Mouse (Mus musculus) G1E (cell line): Measurements from ENCODE around the gene Usp6nl.

Source experiments
- CTCF ChIP-seq: IDR thresholded peaks from 2 replicates; pipeline ENCODE4 v1.5.1; 2012; ENCODE audit warnings: low read depth, low read length, inconsistent platforms, mixed read lengths
- GATA1 ChIP-seq: IDR thresholded peaks from 2 replicates; pipeline ENCODE4 v1.6.1; 2012; ENCODE audit warnings: borderline replicate concordance, low read length, inconsistent platforms, mixed read lengths
- POLR2AphosphoS5 ChIP-seq: IDR thresholded peaks from 2 replicates; pipeline ENCODE4 v1.6.1; 2012; ENCODE audit warnings: low read depth, low read length, inconsistent platforms; ENCODE audit not compliant: insufficient replicate concordance
- TAL1 ChIP-seq: conservative IDR thresholded peaks from 2 replicates; pipeline ENCODE4 v1.6.1; 2012; ENCODE audit warnings: low read depth, low read length, inconsistent platforms, mixed read lengths

DNA sequence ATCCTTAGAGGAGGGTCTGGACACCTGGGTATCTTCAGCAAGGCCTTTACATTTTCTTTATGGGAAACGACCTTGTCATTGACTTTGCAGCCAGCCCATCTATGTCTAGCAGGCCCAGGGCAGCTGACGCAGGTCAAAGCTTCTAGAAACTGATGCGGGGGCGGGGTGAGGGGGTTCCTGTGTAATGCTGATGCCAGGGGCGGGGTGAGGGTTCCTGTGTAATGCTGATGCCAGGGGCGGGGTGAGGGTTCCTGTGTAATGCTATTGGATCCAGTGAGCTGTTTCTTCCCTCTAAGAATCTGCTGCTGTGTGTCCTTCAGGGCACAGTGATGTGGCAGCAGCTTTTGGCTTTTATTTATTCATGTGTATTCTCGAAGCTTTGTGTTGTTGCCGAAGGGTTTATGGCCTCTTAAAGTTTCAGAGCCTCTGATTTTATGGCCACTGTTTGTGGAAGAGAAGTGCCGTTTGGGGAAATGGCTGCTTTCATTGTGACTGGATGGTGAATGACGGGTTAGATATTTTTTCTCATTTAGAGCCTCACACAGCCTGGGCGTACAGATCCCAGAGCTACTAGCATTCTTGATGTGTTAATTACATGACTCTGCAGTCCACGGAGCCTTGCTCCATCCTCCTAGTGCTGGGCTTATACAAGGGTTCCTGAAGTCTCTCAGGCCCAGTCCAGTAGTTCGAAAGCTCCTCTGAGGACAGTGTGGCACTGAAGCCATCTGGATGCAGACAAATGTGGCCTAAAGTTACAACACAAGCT, 137.0 kb downstream of the Usp6nl start:
- TF ChIP-seq CTCF (no peak), GATA1 (no peak), POLR2AphosphoS5 (no peak), TAL1 (no peak)
